In genomic region chr6:99104446-99104845, GRCm38 (mm10) we compare ENCODE assay signal across 13 mouse cellular contexts.
"Had no signal": no experiment of that assay in that cellular context is flagged by ENCODE, and none has a peak within 500 bp of the region (broad histone marks: within the 10 kb centered on the region; RNA-seq: fewer than 3 reads in every experiment).

No protein-coding gene starts in this region.

- H3K4me3 ChIP-seq: left cerebral cortex, adult 2 months; limb, embryonic 10.5 days; liver, embryonic 15.5 days; midbrain, embryonic 13.5 days; neural tube, embryonic 12.5 days had no signal

- H3K36me3 ChIP-seq: limb, embryonic 10.5 days; liver, embryonic 15.5 days; midbrain, embryonic 13.5 days; neural tube, embryonic 12.5 days had no signal

- ATAC-seq: lung, postnatal 0 days; midbrain, embryonic 13.5 days had no signal

- H3K27me3 ChIP-seq: liver, embryonic 15.5 days; midbrain, embryonic 13.5 days; neural tube, embryonic 12.5 days had no signal

- H3K4me2 ChIP-seq: liver, embryonic 11.5 days; liver, embryonic 15.5 days; midbrain, embryonic 13.5 days; neural tube, embryonic 12.5 days had no signal

- DNase-seq: kidney, adult 18-20 months; kidney, postnatal 25 days; lung, adult 2 months; lung, postnatal 36 days; right cerebral cortex, postnatal 25 days; thymus, postnatal 36 days had no signal

- H3K27ac ChIP-seq: left cerebral cortex, adult 2 months; liver, embryonic 15.5 days; midbrain, embryonic 13.5 days; neural tube, embryonic 12.5 days had no signal

- H3K9me3 ChIP-seq: limb, embryonic 10.5 days; liver, embryonic 15.5 days; midbrain, embryonic 13.5 days; neural tube, embryonic 12.5 days had no signal

- H3K9ac ChIP-seq: liver, embryonic 15.5 days; midbrain, embryonic 13.5 days; neural tube, embryonic 12.5 days had no signal
